Mouse (Mus musculus) right cerebral cortex, adult 2 months (tissue): ENCODE results near the gene Entpd6.

Experiments used
- DNase-seq, 2 experiments: peaks; one replicate each; pipeline ENCODE4 v3.0.0; 2021 to 2022; ENCODE audit warnings: low spot score in 2 of 2

Entpd6 gene

DNA sequence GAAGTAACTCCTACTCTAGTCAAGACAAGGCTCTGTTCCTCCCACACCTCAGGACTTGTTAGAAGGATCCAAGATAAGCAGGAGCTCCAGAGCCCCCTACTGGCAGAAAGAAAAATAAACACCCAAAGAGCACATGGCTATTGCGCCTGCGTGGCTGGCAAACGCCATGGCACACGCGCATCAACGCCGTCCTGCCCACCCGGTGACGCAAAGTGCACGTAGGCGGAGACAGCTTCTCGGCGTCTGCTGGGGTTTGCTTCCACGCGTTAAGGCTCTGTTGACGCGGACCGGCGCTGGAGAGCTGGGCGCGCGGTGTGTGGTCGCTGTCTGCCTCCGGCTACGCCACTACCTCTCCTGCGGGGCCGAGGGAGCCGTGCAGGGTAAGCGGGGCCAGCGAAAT, at the start of gene Entpd6:
TSS of gene Entpd6 (plus strand) at position 189 of the 400 bp plus-strand sequence.
- DNase-seq: peak; percentile 99

DNA sequence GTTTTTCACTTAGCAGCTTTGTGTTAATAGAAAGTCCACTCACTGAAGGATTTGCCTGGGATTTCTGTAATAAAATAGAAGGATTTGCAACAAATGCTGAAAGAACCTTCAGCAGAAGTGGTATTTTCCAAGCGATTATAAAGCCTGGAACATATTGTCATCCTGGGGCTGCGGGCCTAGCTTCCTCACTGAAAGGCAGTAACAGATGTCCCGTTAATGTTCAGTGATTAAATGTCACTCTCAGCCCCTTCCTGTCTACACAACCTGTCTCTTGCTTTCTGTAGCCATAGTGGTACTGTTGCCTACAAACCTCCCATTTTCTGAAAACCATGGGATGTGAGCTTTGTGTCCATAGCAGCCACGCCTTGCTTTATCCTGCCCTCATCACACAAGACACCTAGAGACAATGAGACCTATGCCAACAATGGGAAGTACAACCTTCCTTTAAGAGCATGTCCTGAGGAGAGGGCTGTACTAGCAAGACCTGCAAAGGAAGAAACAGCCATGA, 36.6 kb upstream of the Entpd6 start:
- no peak for DNase-seq

DNA sequence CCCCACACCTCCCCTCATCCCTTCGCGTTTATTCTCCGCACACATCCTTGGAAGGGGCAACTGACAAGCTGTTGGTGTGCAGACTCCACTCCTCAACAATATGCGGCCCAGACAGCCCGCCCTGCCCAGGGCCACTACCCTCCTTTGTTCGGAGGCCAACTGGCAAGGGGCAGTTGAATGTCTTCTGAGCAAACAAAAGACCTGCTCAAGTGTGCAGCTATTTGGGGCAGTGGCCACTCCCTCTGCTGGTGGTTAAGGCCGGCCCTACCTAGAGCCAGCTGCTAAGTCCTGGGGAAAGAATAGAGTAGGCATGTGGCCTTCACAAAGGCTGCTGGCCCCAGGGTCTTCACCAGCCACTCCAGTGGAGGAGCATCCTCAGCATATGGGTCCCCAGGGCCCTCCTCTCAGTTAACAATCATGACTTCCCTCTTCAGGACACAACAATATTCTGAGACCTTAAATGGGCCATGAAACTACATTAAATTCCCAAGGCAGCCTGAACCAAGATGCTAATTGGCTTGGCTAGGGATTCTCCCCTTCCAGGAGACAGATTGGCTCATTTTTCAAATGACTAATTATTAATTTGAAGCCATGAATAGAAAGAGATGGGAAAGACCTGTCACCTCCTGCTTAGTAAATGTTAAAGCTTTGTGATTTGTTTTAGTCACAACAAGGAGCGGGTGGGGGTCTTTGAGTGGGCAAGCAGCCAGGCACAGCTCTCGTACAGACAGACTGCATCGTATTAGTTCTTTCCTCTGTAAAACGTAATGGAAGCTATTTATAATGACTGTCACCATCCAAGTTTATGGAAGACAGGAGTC, 12.9 kb upstream of the Entpd6 start:
- DNase-seq: no peak

DNA sequence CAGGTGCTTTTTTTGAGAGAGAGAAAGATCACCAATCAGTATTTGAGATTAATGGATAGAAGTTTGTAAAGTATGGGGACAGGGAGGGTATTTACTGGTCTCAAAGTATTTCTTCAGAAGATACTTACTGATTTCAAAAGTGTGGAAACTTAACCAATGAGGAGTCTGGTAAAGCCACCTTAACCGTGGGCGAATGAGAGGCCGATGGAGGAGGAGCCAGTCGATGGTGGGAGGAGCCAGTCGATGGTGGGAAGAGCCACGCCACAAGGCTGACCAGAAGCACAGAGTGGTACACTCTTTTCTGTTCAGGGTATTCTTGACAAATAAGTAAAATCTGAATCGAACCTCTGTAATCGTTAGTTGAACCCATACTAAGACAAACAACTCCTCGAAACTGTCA, 11.0 kb upstream of the Entpd6 start:
- DNase-seq: no peak

DNA sequence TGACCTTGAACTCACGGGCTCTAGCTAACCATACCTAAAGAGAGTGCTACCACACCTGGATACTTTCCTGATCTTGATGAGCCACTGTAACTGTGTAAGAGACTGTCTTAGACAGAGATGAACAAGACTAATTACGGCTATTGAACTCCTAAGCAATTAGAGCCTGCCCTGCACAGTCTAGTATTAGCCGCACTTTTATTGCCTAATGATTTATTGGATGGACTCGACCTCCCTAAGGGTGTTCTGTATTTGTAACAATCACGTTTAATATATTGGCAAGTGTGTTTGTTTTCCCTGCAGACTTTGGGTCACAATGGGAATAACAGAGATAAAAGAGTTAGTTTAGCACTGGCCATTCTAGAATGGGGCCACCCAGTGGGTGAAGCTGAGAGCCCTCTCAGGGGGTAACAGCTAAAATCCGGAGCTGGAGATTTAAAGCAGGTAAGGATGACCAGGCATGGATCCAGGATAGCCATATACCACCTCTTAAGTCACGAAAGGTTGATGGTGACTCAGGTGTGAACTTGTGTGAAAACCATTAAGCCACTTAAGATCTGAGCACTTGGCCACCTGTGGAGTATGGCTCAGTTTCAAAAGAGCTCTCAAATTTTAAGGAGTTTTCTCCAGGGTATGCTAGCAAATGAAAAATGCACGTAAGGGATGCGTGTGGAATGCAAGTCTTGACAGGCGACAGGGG, 8.5 kb upstream of the Entpd6 start:
- DNase-seq: no peak

DNA sequence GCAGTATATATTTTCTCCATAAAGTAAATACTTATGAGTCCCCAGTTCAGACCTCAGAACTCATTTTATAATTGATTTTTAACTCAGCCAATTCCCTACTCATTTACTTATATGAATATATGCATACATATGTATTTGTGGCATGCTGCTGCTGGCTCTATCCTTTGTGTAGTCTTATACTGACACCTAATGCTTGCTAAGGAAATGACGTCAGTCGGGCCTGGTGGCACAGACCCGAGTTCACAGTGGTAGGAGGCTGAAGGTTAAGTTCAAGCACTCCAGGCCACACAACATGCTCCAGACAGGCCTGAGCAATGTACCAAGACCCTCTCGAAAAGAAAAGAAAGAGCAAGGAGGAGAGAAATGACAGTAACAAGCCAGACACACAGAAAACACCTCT, 7.4 kb upstream of the Entpd6 start:
- DNase-seq: no peak

DNA sequence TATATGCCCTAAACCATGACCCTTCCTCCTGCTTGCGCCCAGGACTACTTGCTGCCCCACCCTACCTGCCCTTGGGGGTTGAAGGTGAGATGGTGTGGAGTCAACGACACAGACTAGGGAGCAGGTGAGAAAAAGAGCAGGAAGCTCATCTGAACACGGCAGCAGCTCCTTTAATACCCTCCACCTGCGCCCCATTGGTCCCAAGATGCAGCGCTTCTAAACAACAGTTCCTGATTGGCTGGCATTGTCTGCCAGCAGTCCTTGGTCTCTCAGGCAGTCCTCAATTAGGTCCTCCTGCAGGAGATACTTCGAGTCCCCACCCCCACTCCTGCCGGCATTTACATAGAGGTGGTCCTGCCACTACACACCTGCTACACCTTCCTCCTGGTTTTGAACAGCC, 3.8 kb upstream of the Entpd6 start:
- no peak for DNase-seq

DNA sequence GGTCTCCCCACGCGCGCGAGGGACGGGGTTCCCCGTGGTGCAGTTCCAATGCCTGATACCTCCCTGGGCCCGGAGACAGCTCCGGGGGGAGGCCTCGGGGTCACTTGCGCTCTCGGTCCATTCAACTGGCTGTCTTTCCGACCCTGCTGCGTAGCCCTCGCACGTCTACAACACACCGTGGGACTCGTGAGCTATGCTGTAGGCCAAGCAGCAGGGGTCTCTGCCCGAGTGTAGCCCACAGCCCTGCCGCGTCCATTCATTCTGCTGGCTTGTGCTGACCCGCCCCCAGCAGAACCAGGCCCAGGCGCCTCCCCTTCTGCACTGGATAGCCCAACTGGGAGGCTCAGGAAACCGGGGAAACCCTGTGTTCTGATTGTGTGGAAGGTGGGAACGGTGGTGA, 441 bp downstream of the Entpd6 start:
- DNase-seq: no peak

DNA sequence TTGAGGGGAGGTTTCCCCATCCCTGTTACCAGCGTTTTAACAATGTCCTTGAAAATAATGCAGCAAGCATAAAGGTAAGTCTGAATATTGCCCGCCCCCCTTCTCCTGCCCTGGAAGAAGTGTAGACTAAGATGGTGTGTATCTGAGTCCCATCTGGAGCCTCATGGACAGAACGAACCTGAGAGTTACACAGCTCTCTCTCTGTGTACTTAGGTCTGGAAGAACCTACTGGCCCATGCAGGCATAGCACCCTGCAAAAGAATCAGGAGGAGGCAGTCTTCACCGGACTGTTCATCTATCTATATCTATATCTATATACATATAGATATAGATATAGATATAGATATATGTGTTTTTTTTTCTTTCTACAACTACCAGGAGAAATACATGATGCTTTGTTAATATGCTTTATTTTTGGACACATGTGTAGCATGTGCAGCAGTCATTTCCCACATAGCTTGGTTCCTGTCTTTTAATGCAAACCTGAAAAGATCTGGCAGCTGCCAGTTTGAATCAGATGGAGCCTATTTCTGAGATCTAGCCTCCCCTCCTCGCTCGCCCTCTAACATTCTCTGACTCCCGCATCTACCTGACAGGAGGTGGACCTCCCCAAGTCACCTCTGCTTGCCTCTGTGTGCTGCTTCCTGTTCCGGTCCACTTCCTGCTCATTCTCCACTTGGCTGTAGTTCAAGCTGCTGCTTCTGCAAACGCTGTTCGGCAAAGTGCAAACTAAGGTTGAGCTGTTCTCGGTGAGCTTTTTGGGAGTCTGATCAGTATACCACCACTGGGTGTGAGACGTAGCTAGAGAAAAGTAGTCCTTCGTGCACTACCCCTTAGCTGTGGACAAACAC, 1.5 kb downstream of the Entpd6 start:
- DNase-seq: no peak

DNA sequence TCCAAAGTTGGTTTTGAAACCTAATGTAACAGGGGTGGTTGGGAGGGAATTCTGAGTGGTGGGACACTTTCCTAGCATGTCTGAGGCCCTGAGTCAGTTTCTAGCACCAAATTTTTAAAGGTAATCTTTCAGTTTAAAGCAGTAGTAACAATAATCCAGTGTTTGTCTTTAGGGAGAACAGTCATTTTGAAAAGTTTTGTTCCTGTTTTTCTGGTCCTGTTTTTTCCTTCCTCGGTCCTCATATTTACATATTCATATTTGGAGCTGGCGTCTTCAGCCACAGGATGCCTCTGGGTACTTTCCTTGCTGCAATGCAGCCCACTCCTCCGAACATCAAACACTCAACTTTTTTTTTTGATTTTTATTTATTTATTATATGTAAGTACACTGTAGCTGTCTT, 6.2 kb downstream of the Entpd6 start:
- no peak for DNase-seq

DNA sequence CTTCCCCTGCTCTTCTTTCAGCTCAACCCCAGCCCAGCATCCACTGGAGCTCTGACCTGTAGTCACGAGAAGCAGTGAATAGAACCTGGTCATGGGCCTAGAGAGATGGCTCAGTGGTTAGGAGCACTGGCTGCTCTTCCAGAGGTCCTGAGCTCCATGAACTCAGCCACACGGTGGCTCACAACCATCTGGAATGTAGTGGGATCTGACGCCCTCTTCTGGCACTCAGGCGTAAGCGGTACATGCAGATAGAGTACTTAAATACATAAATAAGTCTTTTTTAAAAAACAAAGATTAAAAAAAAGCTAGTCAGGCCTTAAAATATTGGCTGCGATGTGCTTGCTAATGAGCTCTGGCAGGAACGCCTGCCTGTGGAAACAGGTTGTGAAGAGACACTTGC, 12.6 kb downstream of the Entpd6 start:
- DNase-seq: no peak

DNA sequence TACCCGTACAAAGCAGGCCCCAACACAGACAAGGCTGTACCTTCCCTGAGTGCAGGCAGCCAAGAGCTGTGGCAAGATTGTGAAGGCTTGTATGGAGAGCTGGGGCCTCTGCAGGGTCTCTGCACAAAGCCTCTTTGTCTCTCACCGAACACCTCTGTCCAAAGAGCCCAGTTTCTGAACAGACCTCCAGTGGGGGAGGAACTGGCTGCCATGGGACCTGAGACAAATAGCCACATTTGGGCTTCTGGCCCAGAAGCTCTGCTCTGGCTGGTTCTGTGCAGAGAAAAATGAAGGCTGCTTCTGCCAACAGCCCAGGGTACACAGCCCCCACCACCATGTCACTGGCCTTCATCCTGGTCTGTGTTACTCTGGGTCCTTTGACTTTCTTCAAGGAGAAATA, 16.8 kb downstream of the Entpd6 start:
- DNase-seq: peak in 1 of 2 experiments; percentile 35

DNA sequence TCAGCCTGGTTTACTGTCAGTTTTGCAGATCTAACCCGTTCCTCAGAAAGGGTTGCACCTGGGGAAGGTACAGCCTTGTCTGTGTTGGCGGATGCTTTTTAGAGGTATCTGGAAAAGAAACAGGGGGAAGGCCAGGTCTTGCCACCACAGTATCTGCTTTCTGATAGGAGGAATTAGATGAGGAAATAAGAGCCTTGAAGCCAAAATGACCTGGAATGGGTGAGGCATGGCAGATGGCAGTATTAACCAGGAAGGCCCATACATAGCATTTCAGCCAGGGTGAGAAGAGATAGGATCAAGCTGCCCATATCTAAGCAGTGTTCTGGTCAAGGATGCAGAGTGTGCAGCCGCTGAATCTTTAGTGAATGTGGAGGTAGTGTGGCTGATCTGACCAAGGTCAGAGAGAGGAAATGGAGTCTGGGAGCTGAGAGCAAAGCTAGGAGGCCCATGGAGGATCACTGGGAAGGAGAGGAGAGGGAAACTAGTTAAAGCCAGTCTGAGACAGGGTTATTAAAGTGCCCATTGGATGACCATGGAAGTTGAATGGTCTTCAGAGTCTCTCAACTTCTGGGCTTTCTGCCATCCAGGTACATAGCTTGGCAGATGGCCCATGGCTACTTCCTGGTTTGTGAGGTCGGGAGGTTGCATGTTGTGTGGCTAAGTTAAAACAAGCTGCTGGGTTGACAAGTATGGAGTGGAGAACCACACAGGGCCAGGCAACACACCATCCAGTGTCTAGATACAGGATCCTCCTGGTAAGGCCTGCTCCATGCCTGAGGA, 17.4 kb downstream of the Entpd6 start:
- no peak for DNase-seq

DNA sequence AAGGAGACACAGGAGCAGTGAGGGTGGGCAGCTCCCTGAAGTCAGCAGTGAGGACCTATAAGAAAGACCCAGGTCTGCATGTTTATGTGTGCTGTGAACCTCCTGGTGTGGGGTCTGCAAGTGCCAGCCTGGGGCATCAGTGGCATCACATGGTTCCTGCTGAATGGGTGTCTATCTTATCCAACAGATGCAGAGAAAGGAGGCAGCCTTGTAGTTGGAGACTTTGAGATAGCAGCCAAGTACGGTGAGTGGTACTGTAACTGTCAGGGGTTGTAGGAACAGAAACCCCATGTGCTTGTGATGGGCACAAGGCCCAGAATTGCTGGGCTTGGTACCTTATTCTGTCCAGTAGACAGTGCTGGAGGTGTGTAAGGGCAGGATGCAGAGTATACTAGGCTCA, 19.8 kb downstream of the Entpd6 start:
- no peak for DNase-seq

DNA sequence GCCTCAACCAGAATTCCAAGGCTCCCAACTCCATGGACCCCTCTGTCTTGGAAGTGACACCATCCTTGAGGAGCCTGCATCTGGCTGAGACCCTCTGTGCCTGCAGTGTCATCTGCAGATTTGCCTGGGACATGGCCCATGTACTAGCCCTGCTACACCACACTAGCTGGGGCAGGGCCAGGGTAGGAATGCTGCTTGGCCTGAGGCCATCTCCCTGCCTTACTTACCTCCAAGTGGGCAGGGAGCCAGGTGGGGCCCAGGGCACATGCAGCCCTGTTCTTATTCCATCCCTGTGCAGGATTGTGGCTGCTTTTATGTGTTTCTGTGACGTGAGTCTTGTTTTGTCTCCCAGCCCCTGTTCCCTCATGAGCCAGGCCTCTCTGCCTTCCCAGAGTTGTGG, 21.9 kb downstream of the Entpd6 start:
- no peak for DNase-seq

DNA sequence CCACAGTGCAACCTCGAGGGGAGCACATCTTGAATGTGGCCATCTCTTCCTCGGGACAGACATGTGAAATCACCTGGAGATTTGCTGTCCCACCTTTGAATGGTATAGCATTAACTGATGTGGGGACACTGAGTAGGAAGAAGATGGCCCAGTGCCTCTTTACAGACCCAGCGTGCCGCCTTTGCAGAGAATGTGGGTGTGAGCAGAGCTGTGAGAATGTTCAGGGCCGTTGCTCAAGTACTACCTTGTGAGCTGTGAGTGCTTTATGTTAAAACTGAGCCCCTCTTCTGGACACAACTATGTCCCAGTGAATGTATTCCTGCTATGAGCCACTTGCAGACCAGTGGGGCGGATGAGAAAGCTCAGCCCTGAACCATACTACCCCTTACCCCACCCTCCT, 22.3 kb downstream of the Entpd6 start:
- DNase-seq: no peak

DNA sequence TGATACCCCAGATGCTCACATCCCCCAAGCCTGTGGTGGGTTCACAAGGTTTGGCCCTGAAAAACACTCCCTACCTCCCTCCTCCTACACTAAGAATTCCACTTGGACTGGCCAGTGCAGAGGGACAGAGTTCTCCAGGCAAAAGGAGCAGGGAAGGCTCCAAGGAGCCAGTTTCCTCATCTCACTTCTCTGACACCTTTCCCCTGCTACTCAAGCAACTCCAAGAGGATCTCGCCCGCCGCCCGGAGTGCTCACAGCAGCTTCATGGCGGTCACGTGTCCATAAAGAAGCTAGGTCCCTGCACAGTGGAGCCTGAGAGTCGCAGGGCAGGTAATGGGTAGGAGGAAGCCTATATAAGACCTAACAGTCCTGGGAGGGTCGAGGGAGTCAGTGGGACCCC, 23.2 kb downstream of the Entpd6 start:
- no peak for DNase-seq

DNA sequence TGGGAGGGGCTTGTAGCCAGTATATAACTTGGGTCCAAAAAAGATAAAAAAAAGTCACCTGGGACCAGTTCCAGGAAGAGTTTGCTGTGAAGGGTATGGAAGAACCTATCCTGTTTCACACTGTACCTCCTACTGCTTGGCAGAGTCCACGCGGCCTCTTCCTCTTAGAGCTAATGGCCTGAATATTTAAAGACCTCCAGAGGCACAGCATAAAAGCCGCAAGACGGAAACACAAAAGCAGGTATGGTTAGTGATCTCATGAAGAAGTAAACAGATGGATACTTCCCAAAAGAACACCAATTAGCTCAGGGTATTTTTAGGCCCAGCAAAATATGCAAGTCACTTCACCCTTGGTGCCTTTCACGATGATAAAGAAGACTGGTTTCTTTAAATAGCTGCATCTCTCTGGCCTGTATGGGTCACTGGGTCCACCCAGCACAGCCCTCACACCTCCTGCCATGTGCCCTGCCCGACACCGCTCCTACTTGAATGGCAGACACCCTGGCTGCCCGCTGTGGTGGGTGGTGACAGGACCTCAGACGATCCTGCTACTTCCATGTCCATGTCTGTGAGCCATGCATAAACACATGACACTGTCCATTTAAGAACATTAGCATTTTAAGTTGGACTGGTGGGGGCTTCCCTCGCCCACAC, 23.8 kb downstream of the Entpd6 start:
- no peak for DNase-seq

DNA sequence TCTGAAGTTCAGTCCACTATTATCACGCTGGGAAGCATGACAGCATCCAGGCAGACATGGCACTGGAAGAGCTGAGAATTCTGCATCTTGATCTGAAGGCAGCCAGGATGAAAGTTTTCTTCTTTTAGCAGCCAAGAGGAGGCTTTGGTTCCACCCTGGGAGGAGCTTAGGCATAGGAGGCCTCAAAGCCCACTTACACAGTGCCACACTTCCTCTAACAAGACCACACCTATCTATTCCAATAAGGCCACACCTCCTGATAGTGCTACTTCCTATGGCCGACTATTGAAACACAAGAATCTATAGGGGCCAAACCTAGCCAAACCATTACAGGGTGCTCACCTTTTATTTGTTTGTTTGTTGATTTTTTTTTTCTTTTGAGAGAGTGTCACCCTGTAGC, 34.0 kb downstream of the Entpd6 start:
- no peak for DNase-seq

DNA sequence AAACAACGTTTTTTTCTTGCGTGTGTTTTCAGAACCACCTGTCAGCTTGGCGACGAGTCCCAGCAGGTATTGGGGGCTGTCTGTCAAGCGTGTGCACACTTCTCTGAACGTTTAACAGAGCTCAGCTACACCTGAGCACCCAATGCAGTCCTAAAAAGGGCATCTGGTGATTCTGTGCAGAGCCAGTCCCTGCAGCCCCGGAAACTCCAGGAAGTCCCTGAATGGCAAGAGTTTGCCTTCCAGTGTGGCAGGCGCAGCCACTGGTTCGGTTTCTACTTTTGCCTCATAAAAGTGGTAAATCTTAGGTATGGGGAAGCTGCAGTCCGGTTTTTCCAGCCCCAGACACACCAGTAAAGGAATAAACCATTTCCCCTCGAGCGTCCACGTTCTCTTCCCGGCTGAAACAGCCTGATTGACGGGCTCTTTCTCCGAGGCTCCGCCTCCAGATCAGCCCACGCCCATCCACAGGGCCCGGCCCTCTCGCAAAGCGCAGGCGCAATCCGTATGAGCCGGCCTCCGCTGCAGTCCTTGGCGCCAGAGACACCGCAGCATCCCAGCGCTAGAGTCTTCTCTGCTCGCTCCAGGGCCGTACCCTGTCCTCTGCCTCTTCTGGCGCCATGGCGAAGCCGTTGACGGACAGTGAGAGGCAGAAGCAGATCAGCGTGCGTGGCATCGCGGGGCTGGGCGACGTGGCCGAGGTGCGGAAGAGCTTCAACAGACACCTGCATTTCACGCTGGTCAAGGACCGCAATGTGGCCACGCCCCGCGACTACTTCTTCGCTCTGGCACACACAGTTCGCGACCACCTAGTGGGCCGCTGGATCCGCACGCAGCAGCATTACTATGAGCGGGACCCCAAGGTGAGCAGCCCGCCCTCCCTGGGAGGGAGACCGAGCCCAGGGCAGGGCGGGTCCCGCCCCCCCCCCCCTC, 37.7 kb downstream of the Entpd6 start, which contains the start of gene Pygb:
TSS of gene Pygb (plus strand) at position 485 of the 930 bp plus-strand sequence.
- peak; percentile 83 to 87 for DNase-seq
